Mouse (Mus musculus): Measurements from ENCODE around the gene Wasf1. TPM values are rescaled to one million over a fixed set of nuclear protein-coding genes. Genes with fewer than 3 reads are reported as not detected.
A peak's percentile ranks its signal among the peaks of the same experiment; 100 is the strongest.

Wasf1 gene
- polyA plus RNA-seq, 1 experiment from 2014 or later = not detected

DNA sequence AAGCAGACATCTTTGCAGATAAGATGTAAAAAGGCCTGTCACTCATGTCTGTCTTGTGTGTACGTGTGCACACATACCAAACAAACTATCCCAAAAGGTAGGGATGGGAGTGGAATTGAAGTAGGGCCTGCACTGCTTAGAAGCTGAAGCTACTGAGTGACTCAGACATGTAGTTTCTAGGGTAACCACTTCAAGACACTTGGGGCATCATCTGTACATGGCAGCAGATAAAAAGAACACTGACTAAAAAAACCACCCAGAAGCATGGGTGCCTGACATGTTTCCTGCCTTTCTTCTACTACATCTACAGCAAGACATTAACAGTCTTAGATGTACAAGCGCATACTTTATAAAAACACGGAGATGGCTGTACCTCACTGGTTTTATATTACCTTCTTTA lies 5.0 kb upstream of the Wasf1 start:
- no peak overlapping the region for H3K4me3 ChIP-seq (ENCODE audit: inconsistent target)
- H3K79me2 ChIP-seq (ENCODE audit: inconsistent target) = peaks cover 97% of the 10 kb centered on the region
- 100% methylated on average over 3 of the region's 3 CpGs for WGBS (ENCODE audit: missing documents)
- no peak overlapping the region for H3K27ac ChIP-seq
- H3K36me3 ChIP-seq (ENCODE audit: inconsistent target) = no peaks in the 10 kb centered on the region

DNA sequence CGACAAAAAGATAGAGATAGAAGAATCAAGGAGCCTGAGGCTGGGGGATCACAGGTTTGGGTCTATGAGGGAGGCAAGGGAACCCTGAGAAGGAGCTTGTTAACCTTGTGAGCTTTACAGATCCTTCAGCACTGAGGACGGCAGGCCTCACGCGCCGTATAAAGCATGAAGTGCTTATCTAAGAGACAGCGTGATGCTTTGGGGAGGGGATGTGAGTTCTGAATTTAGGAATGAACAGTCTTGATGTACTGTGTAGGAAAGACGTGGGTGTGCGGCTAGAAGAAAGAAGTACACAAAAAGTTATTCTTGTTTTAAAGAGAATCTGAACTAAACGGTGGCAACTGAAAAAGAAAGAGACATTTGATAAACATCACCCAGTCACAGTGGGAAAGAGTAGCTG lies 3.3 kb upstream of the Wasf1 start:
- H3K36me3 ChIP-seq (ENCODE audit: inconsistent target) = no peaks in the 10 kb centered on the region
- WGBS (ENCODE audit: missing documents) = 98% methylated on average over 9 of the region's 9 CpGs
- no peak overlapping the region for H3K4me3 ChIP-seq (ENCODE audit: inconsistent target)
- no peak overlapping the region for H3K27ac ChIP-seq
- peaks cover 79% of the 10 kb centered on the region for H3K79me2 ChIP-seq (ENCODE audit: inconsistent target)

DNA sequence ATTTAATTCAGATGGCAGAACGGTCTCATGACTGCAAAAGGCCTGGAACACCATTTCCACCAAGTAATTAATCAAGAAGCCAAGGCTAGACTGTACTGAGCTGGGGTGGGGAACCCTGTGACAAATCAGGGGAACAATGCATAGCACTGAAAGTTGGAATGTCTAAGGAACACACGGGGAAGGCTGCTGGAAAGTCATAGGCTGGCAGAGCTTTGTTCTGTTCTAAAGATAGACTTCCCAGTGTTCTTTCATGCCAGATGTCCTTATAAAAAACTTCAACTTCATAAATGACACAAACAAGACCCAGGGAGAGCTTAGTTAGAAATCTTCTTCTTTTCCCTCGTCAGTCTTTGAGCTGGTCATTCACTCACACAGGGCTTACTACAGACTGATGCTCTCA lies 2.0 kb upstream of the Wasf1 start:
- no peaks in the 10 kb centered on the region for H3K36me3 ChIP-seq (ENCODE audit: inconsistent target)
- H3K79me2 ChIP-seq (ENCODE audit: inconsistent target) = peaks cover 67% of the 10 kb centered on the region
- H3K4me3 ChIP-seq (ENCODE audit: inconsistent target) = no peak overlapping the region
- WGBS (ENCODE audit: missing documents) = 94% methylated on average over 3 of the region's 3 CpGs
- no peak overlapping the region for H3K27ac ChIP-seq

DNA sequence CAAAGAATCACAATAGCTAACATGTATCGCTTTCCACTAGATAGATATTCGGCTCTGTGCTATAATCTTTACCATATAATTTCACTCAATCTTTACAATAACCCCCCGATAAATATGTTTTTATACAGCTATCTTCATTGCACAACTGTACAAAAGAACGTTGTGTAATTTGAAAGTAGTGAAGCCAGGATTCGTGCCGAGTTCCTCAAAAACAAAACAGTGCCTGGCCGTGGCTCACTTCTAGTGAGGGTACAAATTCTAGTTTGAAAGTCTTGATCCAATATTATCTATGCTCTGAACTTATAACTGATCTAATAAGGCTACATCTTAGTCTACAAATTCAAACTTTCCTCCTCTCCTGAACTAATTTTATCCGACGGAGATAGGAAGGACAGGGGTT lies 942 bp upstream of the Wasf1 start:
- no peaks in the 10 kb centered on the region for H3K36me3 ChIP-seq (ENCODE audit: inconsistent target)

DNA sequence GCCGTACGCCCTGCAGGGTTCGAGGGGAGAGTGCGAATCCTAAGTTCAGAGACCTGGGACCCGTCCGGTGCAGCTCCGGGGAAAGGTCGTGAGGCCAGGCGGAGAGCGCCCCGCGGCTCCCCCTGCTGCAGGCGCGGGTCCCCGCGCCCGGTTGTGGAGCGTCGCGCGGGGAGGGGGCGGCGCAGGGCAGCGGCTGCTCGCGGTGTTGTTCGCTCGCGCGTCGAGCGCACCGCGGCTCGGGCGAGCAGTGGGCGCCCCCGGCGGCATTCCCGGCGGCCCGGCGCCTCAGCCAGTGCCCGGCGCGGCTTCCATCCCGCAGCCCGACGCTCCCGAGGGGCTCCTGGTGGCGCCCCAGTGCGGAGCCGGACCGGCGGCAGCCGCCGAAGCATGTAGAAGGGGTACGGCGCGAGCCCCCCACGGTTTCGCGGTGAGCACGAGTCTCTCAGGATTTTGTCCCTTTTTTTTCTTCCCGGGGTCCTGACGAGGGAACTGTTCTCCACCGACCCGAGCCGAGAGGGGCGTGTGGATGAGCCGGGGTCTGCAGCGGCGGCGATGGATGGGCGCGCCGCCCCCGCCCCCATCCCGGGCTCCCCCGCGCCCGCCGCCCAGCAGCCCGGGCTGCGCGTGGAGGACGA lies 486 bp downstream of the Wasf1 start:
- H3K27ac ChIP-seq = no peak overlapping the region

More for the DNA sequence above, 942 bp upstream of the Wasf1 start:
- WGBS (ENCODE audit: missing documents) = 9% methylated on average over 9 of the region's 9 CpGs
- H3K4me3 ChIP-seq (ENCODE audit: inconsistent target) = peak overlapping the region; percentile 100
- H3K79me2 ChIP-seq (ENCODE audit: inconsistent target) = peaks cover 56% of the 10 kb centered on the region
- peak overlapping the region; percentile 66 for H3K27ac ChIP-seq

DNA sequence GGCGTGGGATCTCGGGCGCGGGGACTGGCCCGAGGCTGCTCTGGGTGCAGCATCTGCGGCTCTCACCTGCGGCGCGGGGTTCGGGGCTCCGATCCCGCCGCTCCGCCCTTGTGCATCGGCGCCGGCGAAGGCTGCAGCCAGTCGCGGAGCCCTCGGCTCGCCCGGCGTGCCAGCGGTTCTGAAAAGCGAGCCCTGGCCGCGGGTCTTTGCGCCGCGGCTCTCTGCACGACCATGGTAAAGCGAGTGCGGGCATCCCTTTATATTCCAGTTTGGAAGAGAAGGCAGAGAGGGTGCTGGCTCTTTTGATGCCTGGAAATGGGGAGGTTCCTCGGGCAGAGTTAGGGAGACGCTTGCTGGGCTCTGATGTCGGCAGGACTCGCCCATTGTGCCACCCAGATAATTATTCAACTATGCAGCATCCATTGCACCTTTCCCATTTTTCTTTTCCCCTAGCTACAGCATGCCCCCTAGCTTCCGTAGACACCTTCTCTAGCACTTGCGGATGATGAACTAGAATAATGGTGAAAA lies 1.1 kb downstream of the Wasf1 start:
- WGBS (ENCODE audit: missing documents) = 2% methylated on average over 40 of the region's 40 CpGs
- Histone ChIP-seq H3K36me3 (ENCODE audit: inconsistent target) (no peaks in the 10 kb centered on the region), H3K27ac (no peak overlapping the region), H3K79me2 (ENCODE audit: inconsistent target) (peaks cover 36% of the 10 kb centered on the region), H3K4me3 (ENCODE audit: inconsistent target) (no peak overlapping the region)

More for the DNA sequence above, 486 bp downstream of the Wasf1 start:
- Histone ChIP-seq H3K4me3 (ENCODE audit: inconsistent target) (peak overlapping the region; percentile 100), H3K79me2 (ENCODE audit: inconsistent target) (peaks cover 42% of the 10 kb centered on the region), H3K36me3 (ENCODE audit: inconsistent target) (no peaks in the 10 kb centered on the region)
- under 1% methylated on average over 69 of the region's 87 CpGs for WGBS (ENCODE audit: missing documents)

DNA sequence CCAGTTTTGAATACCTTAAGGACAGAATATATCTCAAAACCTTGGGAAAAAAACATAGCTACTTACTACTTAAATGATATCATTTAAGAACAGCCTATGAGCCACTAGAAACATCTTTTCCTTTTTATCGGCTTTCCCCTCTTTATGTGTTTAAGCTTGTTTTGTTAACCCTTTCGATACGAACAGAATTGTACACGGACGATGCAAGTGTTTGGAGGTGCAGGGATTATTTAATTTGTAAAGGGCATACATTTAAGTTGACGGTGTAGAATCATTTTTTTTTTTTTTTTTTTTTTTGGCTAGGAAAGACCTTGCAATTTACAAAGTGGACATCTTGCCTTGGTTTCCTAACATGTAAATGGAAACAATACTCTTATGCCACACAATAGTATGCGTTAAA lies 2.2 kb downstream of the Wasf1 start:
- Histone ChIP-seq H3K27ac (no peak overlapping the region), H3K4me3 (ENCODE audit: inconsistent target) (no peak overlapping the region), H3K36me3 (ENCODE audit: inconsistent target) (no peaks in the 10 kb centered on the region), H3K79me2 (ENCODE audit: inconsistent target) (peaks cover 25% of the 10 kb centered on the region)
- 92% methylated on average over 7 of the region's 7 CpGs for WGBS (ENCODE audit: missing documents)

DNA sequence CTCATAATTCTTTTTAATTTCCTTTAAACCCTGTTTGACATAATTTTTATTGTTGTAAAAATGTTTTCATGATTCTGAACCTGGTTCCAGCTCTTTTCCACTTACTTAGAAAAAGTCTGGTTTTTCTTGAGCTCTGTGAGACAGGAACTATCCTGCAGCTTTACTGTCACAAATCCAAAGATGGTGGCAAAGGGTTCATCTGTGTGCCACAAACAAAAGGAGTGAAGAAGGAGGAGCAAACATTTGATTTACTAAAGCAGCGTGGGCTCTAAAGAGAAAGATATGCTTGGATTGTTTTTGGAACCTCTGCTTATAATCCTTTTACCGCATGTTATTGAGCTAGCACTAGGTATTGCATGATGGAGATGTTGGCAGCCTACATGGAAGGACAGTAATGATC lies 4.0 kb downstream of the Wasf1 start:
- no peak overlapping the region for H3K4me3 ChIP-seq (ENCODE audit: inconsistent target)
- no peaks in the 10 kb centered on the region for H3K36me3 ChIP-seq (ENCODE audit: inconsistent target)
- H3K27ac ChIP-seq = no peak overlapping the region
- H3K79me2 ChIP-seq (ENCODE audit: inconsistent target) = peaks cover 6% of the 10 kb centered on the region
- 100% methylated on average over 2 of the region's 2 CpGs for WGBS (ENCODE audit: missing documents)

DNA sequence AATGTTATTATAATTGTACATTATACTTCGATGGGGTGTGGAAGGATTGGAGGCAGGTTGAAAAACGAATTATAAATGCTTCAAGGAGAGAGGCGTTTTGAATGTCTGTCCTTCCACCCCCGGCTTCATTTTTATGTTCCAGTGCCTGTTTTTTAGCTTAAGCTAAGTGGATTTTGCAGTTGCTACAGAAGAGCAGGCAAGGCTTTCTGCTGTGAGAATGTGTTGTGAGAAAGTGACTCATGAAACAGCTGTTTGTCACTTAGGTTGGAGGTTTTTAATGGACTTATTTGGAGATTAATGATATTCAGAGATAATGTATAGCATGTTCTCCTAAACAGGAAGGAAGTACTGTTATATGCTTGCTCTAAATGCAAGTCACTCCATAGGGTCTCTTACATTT lies 5.9 kb downstream of the Wasf1 start:
- Histone ChIP-seq H3K27ac (no peak overlapping the region), H3K79me2 (ENCODE audit: inconsistent target) (no peaks in the 10 kb centered on the region), H3K4me3 (ENCODE audit: inconsistent target) (no peak overlapping the region), H3K36me3 (ENCODE audit: inconsistent target) (no peaks in the 10 kb centered on the region)
- WGBS (ENCODE audit: missing documents) = 89% methylated on average over 4 of the region's 4 CpGs

DNA sequence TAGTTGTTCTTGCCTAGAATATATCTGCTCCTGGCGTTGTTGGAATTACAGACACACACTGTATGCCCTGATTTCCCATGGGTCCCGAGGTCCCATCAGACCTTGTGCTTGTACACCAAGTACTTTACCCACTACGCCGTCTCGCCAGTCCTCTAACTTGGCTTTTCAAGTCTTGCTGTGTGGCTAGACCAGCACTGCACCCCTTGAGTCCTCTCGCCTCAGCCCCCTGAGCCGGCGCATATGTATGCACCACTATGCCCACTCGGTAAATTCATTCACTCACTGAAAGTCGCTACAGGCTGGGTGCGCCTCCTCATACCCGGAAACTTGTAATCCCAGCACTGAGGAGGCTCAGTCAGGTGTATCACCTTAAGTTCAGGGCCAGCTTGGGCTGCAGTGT lies 12.5 kb downstream of the Wasf1 start:
- Histone ChIP-seq H3K79me2 (ENCODE audit: inconsistent target) (no peaks in the 10 kb centered on the region), H3K4me3 (ENCODE audit: inconsistent target) (no peak overlapping the region), H3K27ac (no peak overlapping the region), H3K36me3 (ENCODE audit: inconsistent target) (no peaks in the 10 kb centered on the region)
- 96% methylated on average over 12 of the region's 12 CpGs for WGBS (ENCODE audit: missing documents)

DNA sequence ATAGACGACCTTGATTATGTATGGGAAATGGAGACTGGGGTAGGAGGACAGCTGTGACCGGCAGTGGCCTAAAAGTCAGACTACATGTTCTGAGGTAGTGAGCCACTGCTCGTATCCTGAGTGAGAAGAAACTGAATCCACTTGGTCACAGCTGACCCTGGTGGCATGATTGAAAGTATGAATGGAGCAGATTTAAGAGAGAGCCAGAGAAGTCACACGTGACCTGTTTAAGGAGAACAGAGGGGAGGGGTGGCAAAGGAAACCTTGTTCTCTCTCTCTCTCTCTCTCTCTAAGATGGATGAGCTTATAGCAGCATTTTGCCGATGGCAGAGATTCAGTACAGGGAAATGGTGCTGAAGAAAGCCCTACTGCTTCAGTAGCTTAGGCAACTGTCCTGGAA lies 13.4 kb downstream of the Wasf1 start:
- H3K36me3 ChIP-seq (ENCODE audit: inconsistent target) = no peaks in the 10 kb centered on the region
- WGBS (ENCODE audit: missing documents) = 76% methylated on average over 5 of the region's 5 CpGs
- no peak overlapping the region for H3K27ac ChIP-seq
- no peaks in the 10 kb centered on the region for H3K79me2 ChIP-seq (ENCODE audit: inconsistent target)
- H3K4me3 ChIP-seq (ENCODE audit: inconsistent target) = no peak overlapping the region

DNA sequence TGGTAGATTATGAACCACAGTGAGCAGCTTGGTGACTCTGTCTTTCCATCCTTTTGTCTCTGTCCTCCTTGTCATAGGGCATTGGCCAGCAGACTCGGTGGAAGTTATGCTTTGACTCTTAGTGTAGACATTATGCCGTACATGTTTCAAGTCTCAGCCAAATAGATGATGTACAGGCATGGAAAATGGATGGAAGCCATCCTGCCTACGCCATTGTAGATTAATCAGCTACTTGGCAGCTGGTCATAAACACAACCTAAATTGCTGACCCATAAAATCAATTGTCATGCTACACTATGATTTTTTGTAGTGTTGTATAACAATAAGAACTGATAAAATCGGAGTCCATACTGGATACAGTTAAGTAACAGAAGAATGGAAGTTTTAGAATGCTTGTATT lies 18.5 kb downstream of the Wasf1 start:
- no peak overlapping the region for H3K27ac ChIP-seq
- WGBS (ENCODE audit: missing documents) = 95% methylated on average over 4 of the region's 4 CpGs
- no peaks in the 10 kb centered on the region for H3K79me2 ChIP-seq (ENCODE audit: inconsistent target)
- no peaks in the 10 kb centered on the region for H3K36me3 ChIP-seq (ENCODE audit: inconsistent target)
- H3K4me3 ChIP-seq (ENCODE audit: inconsistent target) = no peak overlapping the region

DNA sequence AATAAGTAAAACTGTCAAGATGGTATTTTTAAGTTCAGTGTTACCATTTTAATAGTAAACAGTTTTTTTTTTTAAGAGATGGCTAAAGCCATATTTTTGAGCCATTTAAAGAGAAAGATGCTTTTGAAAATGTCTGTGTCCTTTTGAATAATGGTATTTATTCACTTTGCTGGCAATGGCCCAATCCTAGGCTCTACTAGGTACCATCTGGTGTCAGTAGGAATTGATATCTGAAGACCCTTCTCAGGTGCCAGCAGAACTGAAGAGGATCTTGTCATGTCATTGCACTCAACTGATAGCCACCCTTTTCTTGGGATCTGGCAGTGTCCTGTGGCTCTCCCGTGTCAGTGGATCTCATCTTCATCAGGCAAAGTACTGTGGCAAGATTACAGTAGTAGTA lies 22.9 kb downstream of the Wasf1 start:
- WGBS (ENCODE audit: missing documents) = 77% methylated on average over 1 of the region's 1 CpGs
- Histone ChIP-seq H3K27ac (no peak overlapping the region), H3K4me3 (ENCODE audit: inconsistent target) (no peak overlapping the region), H3K79me2 (ENCODE audit: inconsistent target) (no peaks in the 10 kb centered on the region), H3K36me3 (ENCODE audit: inconsistent target) (no peaks in the 10 kb centered on the region)

DNA sequence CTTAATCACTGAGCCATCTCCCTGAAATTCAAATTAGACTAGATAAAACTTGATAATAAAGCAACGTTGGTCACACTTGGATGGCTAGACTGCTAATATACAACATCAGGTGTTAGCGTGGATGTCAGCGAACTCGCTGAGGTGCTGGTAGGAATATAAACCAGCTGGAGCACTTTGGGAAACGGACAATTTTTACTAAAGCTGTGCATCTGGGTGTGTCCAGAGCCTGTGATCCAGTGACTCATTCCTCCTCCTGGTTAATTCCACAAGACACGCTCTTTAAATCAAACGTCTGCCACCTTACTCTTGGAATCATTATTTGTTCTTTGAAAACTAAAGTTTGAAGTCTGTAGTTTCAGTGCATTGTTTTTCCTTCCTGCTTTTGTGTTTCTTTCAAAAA lies 23.5 kb downstream of the Wasf1 start:
- no peak overlapping the region for H3K4me3 ChIP-seq (ENCODE audit: inconsistent target)
- 93% methylated on average over 7 of the region's 7 CpGs for WGBS (ENCODE audit: missing documents)

DNA sequence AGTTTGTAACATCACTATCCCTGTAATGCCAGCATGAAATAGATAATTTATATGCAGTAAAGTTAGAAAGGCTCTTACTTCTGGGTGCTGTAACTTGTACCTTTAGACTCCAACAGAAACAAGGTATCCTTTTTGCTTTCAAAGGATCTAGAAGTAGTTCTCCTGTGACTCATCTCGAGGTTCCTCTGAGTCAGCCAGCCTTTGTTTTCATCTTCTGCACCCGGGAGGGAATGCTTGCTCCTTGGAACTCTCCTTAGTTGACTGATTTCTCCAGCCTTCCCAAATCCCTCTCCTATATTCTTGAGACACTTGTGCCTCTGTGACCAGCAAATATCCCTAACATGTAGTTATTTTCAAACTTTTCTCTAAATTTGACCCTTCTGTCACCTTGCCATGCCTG lies 25.3 kb downstream of the Wasf1 start:
- Histone ChIP-seq H3K79me2 (ENCODE audit: inconsistent target) (no peaks in the 10 kb centered on the region), H3K4me3 (ENCODE audit: inconsistent target) (no peak overlapping the region), H3K36me3 (ENCODE audit: inconsistent target) (no peaks in the 10 kb centered on the region), H3K27ac (no peak overlapping the region)
- WGBS (ENCODE audit: missing documents) = 35% methylated on average over 2 of the region's 2 CpGs

More for the DNA sequence above, 23.5 kb downstream of the Wasf1 start:
- H3K36me3 ChIP-seq (ENCODE audit: inconsistent target) = no peaks in the 10 kb centered on the region
- H3K79me2 ChIP-seq (ENCODE audit: inconsistent target) = no peaks in the 10 kb centered on the region
- no peak overlapping the region for H3K27ac ChIP-seq

DNA sequence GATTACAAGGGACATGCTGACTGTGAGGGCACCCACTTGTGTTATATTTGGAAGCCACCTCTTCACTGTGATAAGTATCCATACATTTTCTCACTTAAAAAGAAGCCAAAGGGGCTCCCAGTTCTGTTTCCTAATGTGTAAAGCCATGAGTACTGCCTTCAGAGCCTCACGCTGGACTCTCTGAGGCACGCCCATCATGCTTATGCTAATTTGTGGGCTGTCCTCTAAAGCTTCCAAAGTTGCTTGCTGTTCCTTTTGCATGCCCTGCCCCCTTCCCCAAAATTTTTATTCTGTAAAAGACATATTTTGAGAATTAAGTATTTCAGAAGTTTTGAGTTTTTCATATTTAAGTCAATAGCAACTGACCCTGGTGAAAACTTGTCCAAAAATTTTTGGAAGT lies 27.5 kb downstream of the Wasf1 start:
- Histone ChIP-seq H3K4me3 (ENCODE audit: inconsistent target) (no peak overlapping the region), H3K36me3 (ENCODE audit: inconsistent target) (no peaks in the 10 kb centered on the region), H3K27ac (no peak overlapping the region), H3K79me2 (ENCODE audit: inconsistent target) (no peaks in the 10 kb centered on the region)
- WGBS (ENCODE audit: missing documents) = 75% methylated on average over 2 of the region's 2 CpGs
